Mouse (Mus musculus): ENCODE measurements around the gene BC034090.

The BC034090 gene

DNA sequence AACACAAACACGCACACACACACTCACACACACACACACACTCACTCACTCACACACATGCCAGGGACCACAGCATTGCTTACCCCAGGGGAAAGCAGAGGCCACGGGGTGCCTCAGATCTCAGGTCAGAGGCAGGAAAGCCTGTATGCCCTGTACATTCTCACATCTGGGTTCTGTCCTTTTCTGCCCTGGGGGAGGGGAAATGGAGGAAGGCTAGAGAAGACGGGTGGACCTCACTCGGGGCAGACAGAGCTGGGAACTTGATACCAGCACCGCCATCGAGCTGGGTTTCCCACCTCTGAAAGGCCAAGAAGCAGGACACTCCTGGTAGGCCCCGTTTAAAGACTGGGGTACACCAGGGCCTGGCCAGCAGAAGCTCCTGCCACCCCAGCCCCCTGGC, 33.2 kb downstream of the BC034090 start:
- TF ChIP-seq NANOG (IDR thresholded peaks at IDR 0.05; ENCODE audit: borderline replicate concordance, low read length) (no peak), CTCF (conservative IDR thresholded peaks at IDR 0.05; ENCODE audit: low read length) (no peak), POU5F1 (IDR thresholded peaks at IDR 0.05; ENCODE audit: borderline replicate concordance, low read length) (no peak)
- Histone ChIP-seq H3K9me3 (ENCODE audit: low read length) (no peaks in the 10 kb centered on the region), H3K4me3 (replicated peaks; ENCODE audit: low read length) (no peak overlapping the region), H3K27me3 (ENCODE audit: insufficient read depth, low read length) (no peaks in the 10 kb centered on the region), H3K4me1 (replicated peaks; ENCODE audit: low read depth, low read length) (peaks cover 26% of the 10 kb centered on the region; the same call in 1 of the 2 replicates), H3K36me3 (ENCODE audit: insufficient read depth, low read length) (0 out of 2 replicates have a peak, but pooled peaks cover 5% of the 10 kb centered on the region)

DNA sequence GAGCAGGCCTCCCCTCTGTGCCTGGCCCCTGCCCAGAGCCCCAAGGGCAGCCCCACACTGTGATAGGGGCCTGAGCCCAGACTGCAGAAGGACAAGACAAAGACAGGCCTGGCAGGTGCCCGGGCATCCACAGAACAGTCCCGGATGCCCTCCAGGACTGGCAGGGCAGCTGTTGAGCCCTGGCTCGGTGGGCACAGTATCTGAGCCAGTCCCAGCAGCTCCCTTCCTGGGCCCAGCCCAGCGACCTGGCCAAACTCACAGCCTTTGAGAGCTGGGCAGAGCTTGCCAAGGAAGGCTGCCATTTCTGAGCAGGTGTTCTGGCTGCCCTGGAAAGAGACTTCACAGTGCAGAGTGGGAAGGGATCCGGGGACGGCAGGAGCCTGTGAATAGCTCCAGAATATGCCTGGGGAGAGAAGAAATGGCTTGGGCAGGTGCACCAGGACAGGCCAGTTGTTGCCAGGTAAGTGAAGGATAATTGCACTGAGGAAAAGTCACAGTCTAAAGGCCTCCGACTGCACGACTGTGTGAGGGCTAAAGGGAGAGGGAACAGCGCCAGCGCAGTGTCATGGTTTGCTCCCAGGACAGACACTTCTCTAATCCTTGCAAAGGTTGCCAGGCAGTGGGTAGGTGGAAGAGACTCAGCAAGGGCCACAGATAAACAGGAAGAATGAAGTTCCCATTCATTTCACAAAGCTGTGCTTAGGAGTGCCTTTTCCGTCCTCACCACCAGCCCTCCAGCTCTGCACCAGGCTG, 34.1 kb downstream of the BC034090 start:
- Histone ChIP-seq H3K4me1 (replicated peaks; ENCODE audit: low read depth, low read length) (peaks cover 35% of the 10 kb centered on the region), H3K36me3 (ENCODE audit: insufficient read depth, low read length) (0 out of 2 replicates have a peak, but pooled peaks cover 5% of the 10 kb centered on the region), H3K9me3 (ENCODE audit: low read length) (no peaks in the 10 kb centered on the region), H3K27me3 (ENCODE audit: insufficient read depth, low read length) (no peaks in the 10 kb centered on the region), H3K4me3 (replicated peaks; ENCODE audit: low read length) (no peak overlapping the region)
- TF ChIP-seq POU5F1 (IDR thresholded peaks at IDR 0.05; ENCODE audit: borderline replicate concordance, low read length) = no peak
- TF ChIP-seq NANOG (IDR thresholded peaks at IDR 0.05; ENCODE audit: borderline replicate concordance, low read length) = no peak
- TF ChIP-seq CTCF (conservative IDR thresholded peaks at IDR 0.05; ENCODE audit: low read length) = no peak

DNA sequence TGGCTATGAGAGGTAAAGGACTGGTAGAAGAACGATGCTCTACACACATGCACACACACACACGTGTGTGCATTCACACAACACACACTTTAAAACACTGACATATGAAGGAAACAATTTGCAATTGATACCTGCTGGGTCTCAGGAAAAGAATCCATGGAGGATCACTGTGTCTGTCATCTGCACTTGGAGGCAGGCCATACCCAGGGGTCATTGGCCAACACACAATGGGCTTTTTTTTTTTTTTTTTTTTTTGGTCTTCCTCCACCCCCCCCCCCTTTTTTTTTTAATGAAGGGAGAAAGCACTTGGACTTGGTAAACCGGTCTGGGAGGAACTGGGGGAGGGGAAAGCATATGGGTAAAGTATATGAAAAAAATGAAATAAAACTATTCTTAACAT, 36.4 kb downstream of the BC034090 start:
- Histone ChIP-seq H3K27me3 (ENCODE audit: insufficient read depth, low read length) (no peaks in the 10 kb centered on the region), H3K4me1 (replicated peaks; ENCODE audit: low read depth, low read length) (peaks cover 43% of the 10 kb centered on the region), H3K36me3 (ENCODE audit: insufficient read depth, low read length) (peaks cover 8% of the 10 kb centered on the region; the same call in 1 of the 2 replicates), H3K9me3 (ENCODE audit: low read length) (no peaks in the 10 kb centered on the region), H3K4me3 (replicated peaks; ENCODE audit: low read length) (no peak overlapping the region)
- TF ChIP-seq NANOG (IDR thresholded peaks at IDR 0.05; ENCODE audit: borderline replicate concordance, low read length) (no peak), CTCF (conservative IDR thresholded peaks at IDR 0.05; ENCODE audit: low read length) (no peak), POU5F1 (IDR thresholded peaks at IDR 0.05; ENCODE audit: borderline replicate concordance, low read length) (no peak)

DNA sequence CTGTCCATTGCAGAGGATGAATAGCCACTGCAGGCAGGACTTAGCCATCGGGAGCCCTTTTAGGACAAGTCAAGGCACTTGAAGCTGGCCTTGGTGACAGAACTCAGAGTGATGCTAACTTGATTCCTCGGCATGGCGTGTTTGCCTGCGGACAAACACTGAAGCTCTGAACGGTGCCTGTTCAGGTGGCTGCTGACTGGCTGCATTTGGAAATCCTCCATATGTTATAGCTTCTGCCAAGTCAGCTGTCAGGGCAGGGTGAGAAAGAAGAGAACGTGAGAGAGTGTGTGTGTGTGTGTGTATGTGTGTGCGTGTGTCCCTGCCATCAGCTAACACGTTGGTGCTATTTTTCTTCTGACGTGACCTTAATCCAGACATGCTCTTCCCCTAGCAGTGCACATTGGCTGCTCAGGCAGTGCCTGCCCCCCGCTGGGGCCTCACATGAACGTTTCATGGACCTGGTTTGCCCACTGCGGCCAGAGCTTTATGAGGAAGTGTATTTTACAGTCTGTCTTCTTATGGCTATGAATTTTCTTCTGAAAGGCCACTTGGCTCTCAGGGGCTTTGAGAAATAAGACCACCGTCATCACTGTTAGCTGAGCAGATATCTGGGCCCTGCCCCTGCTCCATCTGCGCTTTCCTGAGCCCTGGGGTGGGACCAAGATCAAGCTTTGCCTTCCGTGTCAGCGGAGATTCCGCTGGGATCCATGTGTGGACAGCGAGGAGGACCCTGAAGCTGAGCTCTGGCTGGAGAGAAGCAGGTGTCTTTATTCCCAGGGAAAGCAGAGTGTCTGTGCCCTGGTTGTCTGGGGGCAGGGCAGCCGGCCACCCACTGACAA, 38.2 kb downstream of the BC034090 start:
- H3K4me1 ChIP-seq (replicated peaks; ENCODE audit: low read depth, low read length) = peaks cover 46% of the 10 kb centered on the region
- TF ChIP-seq POU5F1 (IDR thresholded peaks at IDR 0.05; ENCODE audit: borderline replicate concordance, low read length) = no peak
- TF ChIP-seq NANOG (IDR thresholded peaks at IDR 0.05; ENCODE audit: borderline replicate concordance, low read length) = no peak
- TF ChIP-seq CTCF (conservative IDR thresholded peaks at IDR 0.05; ENCODE audit: low read length) = no peak
- no peaks in the 10 kb centered on the region for H3K9me3 ChIP-seq (ENCODE audit: low read length)
- no peaks in the 10 kb centered on the region for H3K27me3 ChIP-seq (ENCODE audit: insufficient read depth, low read length)
- H3K4me3 ChIP-seq (replicated peaks; ENCODE audit: low read length) = no peak overlapping the region
- peaks cover 21% of the 10 kb centered on the region for H3K36me3 ChIP-seq (ENCODE audit: insufficient read depth, low read length)

DNA sequence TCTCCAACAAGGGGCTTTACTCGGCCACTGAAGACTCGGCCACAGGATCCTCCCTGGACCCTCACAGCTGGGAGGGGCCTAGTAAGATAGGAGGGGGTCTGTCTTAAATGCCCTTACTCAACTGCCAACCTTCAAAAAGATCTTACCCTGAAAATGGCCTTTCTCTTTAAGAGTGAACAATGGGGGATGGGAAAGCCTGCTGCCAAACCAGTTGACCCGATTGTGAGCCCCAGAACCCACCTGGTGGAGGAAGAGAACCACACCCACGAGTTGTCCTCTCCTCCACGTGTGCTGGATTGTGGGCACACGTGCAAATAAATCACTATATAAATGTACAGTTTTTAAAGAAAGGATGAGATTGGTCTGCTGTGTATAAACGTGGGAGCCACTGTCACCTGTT, 38.9 kb downstream of the BC034090 start:
- Histone ChIP-seq H3K27me3 (ENCODE audit: insufficient read depth, low read length) (no peaks in the 10 kb centered on the region), H3K4me1 (replicated peaks; ENCODE audit: low read depth, low read length) (peaks cover 46% of the 10 kb centered on the region)
- no peak for TF ChIP-seq CTCF (conservative IDR thresholded peaks at IDR 0.05; ENCODE audit: low read length)
- no peak for TF ChIP-seq POU5F1 (IDR thresholded peaks at IDR 0.05; ENCODE audit: borderline replicate concordance, low read length)
- TF ChIP-seq NANOG (IDR thresholded peaks at IDR 0.05; ENCODE audit: borderline replicate concordance, low read length) = no peak

DNA sequence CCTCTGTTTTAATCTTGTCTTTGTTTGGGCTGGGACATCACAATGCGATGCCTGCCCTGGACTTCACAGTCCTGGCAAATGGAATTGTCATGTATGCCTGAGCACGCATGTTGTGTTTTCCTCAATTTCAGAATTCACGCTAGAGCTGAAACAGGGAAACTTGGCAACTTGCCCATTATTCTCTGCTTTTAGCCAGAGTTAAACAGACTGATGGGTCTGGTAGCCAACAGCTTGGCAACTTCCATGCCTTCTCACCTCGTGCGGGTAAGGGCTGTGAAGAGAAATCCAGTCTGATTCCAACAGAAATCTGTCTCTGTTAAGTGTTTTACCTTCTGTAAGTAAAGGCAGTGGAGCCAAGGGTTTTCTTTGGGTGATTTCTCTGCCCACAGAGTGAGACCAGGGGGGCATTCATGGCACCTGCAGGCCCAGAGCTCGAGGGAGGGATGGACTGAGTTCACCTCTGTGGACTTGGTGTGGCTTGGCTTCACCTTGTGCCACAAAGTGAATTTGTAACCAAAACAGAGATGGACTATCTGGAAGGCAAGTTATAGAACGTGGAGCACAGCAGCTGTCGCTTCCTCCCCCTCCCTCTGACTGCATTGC, 39.6 kb downstream of the BC034090 start:
- Histone ChIP-seq H3K9me3 (ENCODE audit: low read length) (no peaks in the 10 kb centered on the region), H3K27me3 (ENCODE audit: insufficient read depth, low read length) (no peaks in the 10 kb centered on the region), H3K4me1 (replicated peaks; ENCODE audit: low read depth, low read length) (peaks cover 46% of the 10 kb centered on the region), H3K36me3 (ENCODE audit: insufficient read depth, low read length) (peaks cover 35% of the 10 kb centered on the region), H3K4me3 (replicated peaks; ENCODE audit: low read length) (no peak overlapping the region)
- TF ChIP-seq NANOG (IDR thresholded peaks at IDR 0.05; ENCODE audit: borderline replicate concordance, low read length) (no peak), POU5F1 (IDR thresholded peaks at IDR 0.05; ENCODE audit: borderline replicate concordance, low read length) (no peak)

More for the DNA sequence above, 38.9 kb downstream of the BC034090 start:
- Histone ChIP-seq H3K36me3 (ENCODE audit: insufficient read depth, low read length) (peaks cover 28% of the 10 kb centered on the region), H3K9me3 (ENCODE audit: low read length) (no peaks in the 10 kb centered on the region), H3K4me3 (replicated peaks; ENCODE audit: low read length) (no peak overlapping the region)

DNA sequence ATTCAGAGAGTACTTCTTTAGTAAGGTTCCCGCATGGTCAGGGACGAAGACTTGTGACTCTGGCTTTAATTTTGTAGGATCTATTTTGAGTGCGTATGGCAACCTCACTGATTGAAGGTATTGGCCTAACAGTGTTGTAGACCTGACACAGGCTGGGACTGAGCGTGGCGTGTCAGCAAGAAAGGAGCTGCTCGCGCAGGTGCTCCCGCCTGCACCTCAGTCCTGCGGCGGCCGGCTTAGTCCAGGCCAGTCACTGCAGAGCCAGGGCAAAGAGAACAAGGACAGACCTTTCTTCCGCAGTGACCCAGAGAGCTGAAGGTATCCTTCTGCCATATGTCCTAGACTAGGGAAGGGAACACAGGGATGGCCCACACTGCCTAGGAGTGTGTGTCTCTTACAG, 40.3 kb downstream of the BC034090 start:
- no peak for TF ChIP-seq CTCF (conservative IDR thresholded peaks at IDR 0.05; ENCODE audit: low read length)
- no peak for TF ChIP-seq NANOG (IDR thresholded peaks at IDR 0.05; ENCODE audit: borderline replicate concordance, low read length)
- TF ChIP-seq POU5F1 (IDR thresholded peaks at IDR 0.05; ENCODE audit: borderline replicate concordance, low read length) = no peak
- peaks cover 41% of the 10 kb centered on the region for H3K36me3 ChIP-seq (ENCODE audit: insufficient read depth, low read length)
- H3K4me3 ChIP-seq (replicated peaks; ENCODE audit: low read length) = no peak overlapping the region; the same call in 1 of the 2 replicates
- no peaks in the 10 kb centered on the region for H3K27me3 ChIP-seq (ENCODE audit: insufficient read depth, low read length)
- peaks cover 46% of the 10 kb centered on the region for H3K4me1 ChIP-seq (replicated peaks; ENCODE audit: low read depth, low read length)
- H3K9me3 ChIP-seq (ENCODE audit: low read length) = no peaks in the 10 kb centered on the region

DNA sequence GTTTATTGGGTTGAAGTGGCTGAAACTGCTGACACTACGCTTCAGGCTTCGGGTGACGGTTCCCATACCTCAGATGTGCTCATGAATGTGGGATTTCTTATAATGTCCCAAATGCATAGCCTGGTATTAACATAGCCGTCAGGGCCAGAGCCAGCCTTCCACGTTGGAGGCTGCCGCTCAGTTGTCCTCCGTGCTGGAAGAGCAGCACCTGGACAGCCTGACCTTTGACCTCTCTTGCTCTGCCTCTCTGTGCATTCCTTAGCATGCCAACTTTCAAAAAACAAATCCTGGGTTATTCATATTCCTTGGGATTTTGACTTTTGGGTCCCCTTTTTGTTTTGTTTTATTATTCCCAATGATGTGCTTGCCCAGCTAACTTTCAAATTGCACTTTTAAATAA, 41.1 kb downstream of the BC034090 start:
- no peaks in the 10 kb centered on the region for H3K27me3 ChIP-seq (ENCODE audit: insufficient read depth, low read length)
- peaks cover 46% of the 10 kb centered on the region for H3K4me1 ChIP-seq (replicated peaks; ENCODE audit: low read depth, low read length)
- H3K4me3 ChIP-seq (replicated peaks; ENCODE audit: low read length) = no peak overlapping the region
- peaks cover 48% of the 10 kb centered on the region for H3K36me3 ChIP-seq (ENCODE audit: insufficient read depth, low read length)
- H3K9me3 ChIP-seq (ENCODE audit: low read length) = no peaks in the 10 kb centered on the region
- no peak for TF ChIP-seq CTCF (conservative IDR thresholded peaks at IDR 0.05; ENCODE audit: low read length)
- no peak for TF ChIP-seq NANOG (IDR thresholded peaks at IDR 0.05; ENCODE audit: borderline replicate concordance, low read length)
- TF ChIP-seq POU5F1 (IDR thresholded peaks at IDR 0.05; ENCODE audit: borderline replicate concordance, low read length) = no peak
